Mouse (Mus musculus) heart, postnatal 0 days (tissue): Measurements from ENCODE around the gene Ift122.

Source experiments
- CTCF ChIP-seq: IDR thresholded peaks from 2 replicates; pipeline ENCODE4 v1.5.1; 2016; ENCODE audit warnings: antibody characterized with exemption, control low read depth, low read depth
- EP300 ChIP-seq: IDR thresholded peaks from 2 replicates; pipeline ENCODE4 v1.6.1; 2016; ENCODE audit warnings: antibody characterized with exemption, low read depth

DNA sequence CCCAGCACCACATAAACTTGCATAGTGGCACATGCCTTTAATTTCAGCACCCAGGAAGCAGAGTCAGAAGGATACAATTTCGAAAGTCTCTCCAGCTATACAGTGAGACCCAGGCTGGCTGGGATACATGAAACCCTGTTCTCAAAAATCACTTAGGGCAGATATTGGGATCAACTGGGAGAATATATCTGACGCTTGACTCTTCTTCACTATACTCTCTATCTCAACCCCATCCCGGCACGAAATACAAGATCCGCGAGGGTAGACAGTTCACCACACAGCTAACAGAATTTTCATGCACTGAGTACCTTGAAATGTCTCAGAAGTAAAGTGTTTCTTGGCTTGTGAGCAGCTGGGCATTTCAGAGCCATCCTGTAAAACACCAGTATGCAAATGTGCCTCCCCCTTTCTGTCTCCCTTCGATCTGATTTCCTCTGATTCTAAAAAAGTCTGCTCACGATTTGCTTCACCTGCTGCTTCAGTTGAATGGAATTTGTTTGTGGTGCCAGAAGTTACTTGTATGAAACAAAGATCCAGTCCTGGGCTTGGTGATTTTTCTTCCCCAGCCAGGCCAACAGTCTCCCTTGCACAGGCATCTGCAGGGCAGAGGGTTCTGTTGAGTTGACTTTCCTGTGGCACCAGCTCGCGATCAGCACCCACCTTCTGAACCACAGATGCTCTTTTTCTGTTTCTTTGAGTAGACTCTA, 4.5 kb upstream of the Ift122 start:
- TF ChIP-seq CTCF: no peak
- TF ChIP-seq EP300: no peak
